Mouse (Mus musculus) ES-Bruce4 (cell line): ENCODE results near the gene Cldn20. TPM values are rescaled to one million over a fixed set of nuclear protein-coding genes. Genes with fewer than 3 reads are reported as not detected.

Experiments used
- H3K27ac ChIP-seq: 2 replicates; pipeline ENCODE4 v1.5.1; 2012; ENCODE audit warnings: low read length, inconsistent platforms; ENCODE audit not compliant: insufficient read depth
- H3K27me3 ChIP-seq: 2 replicates; pipeline ENCODE4 v1.6.1; 2012; ENCODE audit warnings: mild to moderate bottlenecking, low read length, inconsistent platforms; ENCODE audit not compliant: control insufficient read depth, poor library complexity, insufficient read depth, severe bottlenecking
- H3K36me3 ChIP-seq: 2 replicates; pipeline ENCODE4 v1.6.1; 2012; ENCODE audit warnings: inconsistent platforms, mild to moderate bottlenecking, low read length, moderate library complexity; ENCODE audit not compliant: control insufficient read depth, poor library complexity, insufficient read depth, severe bottlenecking
- H3K4me1 ChIP-seq: one replicate; pipeline ENCODE4 v1.8.1; 2011; ENCODE audit warnings: low read length; ENCODE audit not compliant: control insufficient read depth, insufficient read depth
- H3K4me3 ChIP-seq: 2 replicates; pipeline ENCODE4 v1.5.1; 2011; ENCODE audit warnings: low read depth, mild to moderate bottlenecking, low read length
- H3K9ac ChIP-seq: 2 replicates; pipeline ENCODE4 v1.6.1; 2012; ENCODE audit warnings: low read depth, mild to moderate bottlenecking, inconsistent platforms; ENCODE audit not compliant: poor library complexity, severe bottlenecking
- H3K9me3 ChIP-seq: replicated peaks from 2 replicates; pipeline ENCODE4 v1.6.1; 2012; ENCODE audit warnings: mild to moderate bottlenecking, low read length, inconsistent platforms; ENCODE audit not compliant: control insufficient read depth, poor library complexity, insufficient read depth, severe bottlenecking
- CTCF ChIP-seq: IDR thresholded peaks from one replicate; pipeline ENCODE4 v1.8.1; 2011; ENCODE audit warnings: low read depth, low read length
- EP300 ChIP-seq: IDR thresholded peaks from 2 replicates; pipeline ENCODE4 v1.6.1; 2011; ENCODE audit warnings: low read depth, low read length; ENCODE audit not compliant: insufficient read depth
- POLR2A ChIP-seq: IDR thresholded peaks from one replicate; pipeline ENCODE4 v1.8.1; 2011; ENCODE audit warnings: low read length; ENCODE audit not compliant: insufficient read depth
- polyA plus RNA-seq: library from polyadenylated mRNA; stranded (reverse); fragments of >200 nt; gene quantifications from 2 replicates; pipeline ENCODE4 v1.2.4, GENCODE M21; 2011; ENCODE audit warnings: low read depth; ENCODE audit not compliant: missing spikeins, insufficient read depth, insufficient read length

The Cldn20 gene
- polyA plus RNA-seq, 1 experiment, result not detected

- Histone ChIP-seq H3K4me1 (no peaks in the 10 kb centered on the region), H3K27me3 (no peaks in the 10 kb centered on the region), H3K36me3 (no peaks in the 10 kb centered on the region), H3K9me3 (no peaks in the 10 kb centered on the region), H3K27ac (peak within 1 kb of the TSS; percentile 73), H3K9ac (peak within 1 kb of the TSS; percentile 62), H3K4me3 (peak within 1 kb of the TSS; percentile 91)
- TF ChIP-seq EP300 (no peak), POLR2A (peak; percentile 30)
Observed at GRCm38 (mm10) chr17:3557331-3558311, 25.3 kb downstream of the Cldn20 start, which contains the start of gene Tfb1m. Gene Tfb1m, minus strand, starts transcription at chr17:3557781.

GRCm38 (mm10) chr17:3558356-3558870, 26.1 kb downstream of the Cldn20 start:
- H3K36me3 ChIP-seq, result no peaks in the 10 kb centered on the region
- 0 out of 2 replicates have a peak overlapping the region, but pooled peaks have one; percentile 21 for H3K27ac ChIP-seq
- no peak for TF ChIP-seq EP300
- TF ChIP-seq CTCF, result no peak
- no peak for TF ChIP-seq POLR2A
- H3K27me3 ChIP-seq, result no peaks in the 10 kb centered on the region
- H3K9me3 ChIP-seq, result no peaks in the 10 kb centered on the region
- H3K4me1 ChIP-seq, result no peaks in the 10 kb centered on the region
- H3K4me3 ChIP-seq, result peak overlapping the region; percentile 40; the same call in 1 of the 2 replicates
- peak overlapping the region; percentile 62 for H3K9ac ChIP-seq

GRCm38 (mm10) chr17:3560534-3560933, 28.2 kb downstream of the Cldn20 start:
- TF ChIP-seq POLR2A, result no peak
- no peak for TF ChIP-seq CTCF
- no peak for TF ChIP-seq EP300
- no peaks in the 10 kb centered on the region for H3K27me3 ChIP-seq
- no peaks in the 10 kb centered on the region for H3K36me3 ChIP-seq
- no peak overlapping the region for H3K4me3 ChIP-seq
- H3K27ac ChIP-seq, result no peak overlapping the region
- no peaks in the 10 kb centered on the region for H3K4me1 ChIP-seq
- no peak overlapping the region for H3K9ac ChIP-seq
- H3K9me3 ChIP-seq, result no peaks in the 10 kb centered on the region

GRCm38 (mm10) chr17:3562405-3562804, 30.1 kb downstream of the Cldn20 start:
- Histone ChIP-seq H3K9me3 (no peaks in the 10 kb centered on the region), H3K27ac (no peak overlapping the region), H3K4me3 (no peak overlapping the region), H3K9ac (no peak overlapping the region), H3K4me1 (no peaks in the 10 kb centered on the region), H3K27me3 (no peaks in the 10 kb centered on the region), H3K36me3 (no peaks in the 10 kb centered on the region)
- TF ChIP-seq EP300 (no peak), CTCF (peak; percentile 68)

GRCm38 (mm10) chr17:3570876-3571275, 38.5 kb downstream of the Cldn20 start:
- H3K9ac ChIP-seq, result no peak overlapping the region
- no peaks in the 10 kb centered on the region for H3K36me3 ChIP-seq
- H3K27me3 ChIP-seq, result no peaks in the 10 kb centered on the region
- no peak overlapping the region for H3K4me3 ChIP-seq
- H3K4me1 ChIP-seq, result no peaks in the 10 kb centered on the region
- TF ChIP-seq EP300 (no peak), CTCF (peak; percentile 59)
- H3K9me3 ChIP-seq, result no peaks in the 10 kb centered on the region
- no peak overlapping the region for H3K27ac ChIP-seq

Other genes starting within 250 kb of the Cldn20 start
- gene Tiam2, start 206.0 kb upstream of the Cldn20 start, polyA plus RNA-seq, result 1.9 and 2.5 TPM in 2 replicates
- 35.6 and 39.6 TPM in 2 replicates for gene Tfb1m, start 25.2 kb downstream of the Cldn20 start, polyA plus RNA-seq
- not detected in 2 replicates for gene Nox3, start 163.7 kb downstream of the Cldn20 start, polyA plus RNA-seq